Mouse (Mus musculus) neural tube, embryonic 11.5 days (tissue): Measurements from ENCODE around the gene Rfesd. TPM values are rescaled to one million over a fixed set of nuclear protein-coding genes. Genes with fewer than 3 reads are reported as not detected.

ENCODE experiments used
- ATAC-seq: fragments of 200-750 bp; cut with Nextera tagmentation; 2 replicates; pipeline ENCODE4 v1.8.0; 2017; ENCODE audit warnings: moderate number of reproducible peaks, mild to moderate bottlenecking, moderate TSS enrichment, moderate library complexity; ENCODE audit not compliant: insufficient read depth, low FRiP score, low TSS enrichment
- DNase-seq: peaks from one replicate; pipeline ENCODE4 v3.0.0-alpha.2; 2015; ENCODE audit warnings: low spot score
- H3K27ac ChIP-seq: fragments of 300-500 bp; sonication (generic); 2 replicates; pipeline ENCODE4 v1.5.1; 2014; ENCODE audit warnings: low read depth, mild to moderate bottlenecking, low read length
- H3K27me3 ChIP-seq: fragments of 300-500 bp; sonication (generic); 2 replicates; pipeline ENCODE4 v1.6.1; 2014; ENCODE audit warnings: mild to moderate bottlenecking, low read length, mixed read lengths; ENCODE audit not compliant: control insufficient read depth, insufficient read depth
- H3K36me3 ChIP-seq: fragments of 300-500 bp; sonication (generic); 2 replicates; pipeline ENCODE4 v1.6.1; 2014; ENCODE audit warnings: mild to moderate bottlenecking, low read length, moderate library complexity, mixed read lengths; ENCODE audit not compliant: control insufficient read depth, insufficient read depth
- H3K4me1 ChIP-seq: fragments of 300-500 bp; sonication (generic); 2 replicates; pipeline ENCODE4 v1.6.1; 2014; ENCODE audit warnings: low read length, mixed read lengths; ENCODE audit not compliant: control insufficient read depth, insufficient read depth
- H3K4me2 ChIP-seq: fragments of 300-500 bp; sonication (generic); 2 replicates; pipeline ENCODE4 v1.6.1; 2014; ENCODE audit warnings: low read depth, mild to moderate bottlenecking, moderate library complexity
- H3K4me3 ChIP-seq: fragments of 300-500 bp; sonication (generic); 2 replicates; pipeline ENCODE4 v1.5.1; 2014; ENCODE audit warnings: low read depth, low read length
- H3K9ac ChIP-seq: fragments of 300-500 bp; sonication (generic); 2 replicates; pipeline ENCODE4 v1.6.1; 2014; ENCODE audit warnings: mild to moderate bottlenecking, low read length
- H3K9me3 ChIP-seq: fragments of 300-500 bp; sonication (generic); 2 replicates; pipeline ENCODE4 v1.6.1; 2016; ENCODE audit warnings: low read length; ENCODE audit not compliant: control insufficient read depth
- WGBS: fragments of 180-500 bp; shearing (Covaris S2); extraction: QIAGEN DNeasy Blood & Tissue Kit; methylation state at CpG from one replicate; pipeline ENCODE4 v1.1.7; 2014; 5-methylcytosine and 5-hydroxymethylcytosine counted together
- polyA plus RNA-seq: library from polyadenylated mRNA; unstranded; fragments of >200 nt; fragmentation: Nextera tagmentation; extraction: Ambion mirVana; gene quantifications from 2 replicates; pipeline ENCODE4 v1.2.1, GENCODE M21; 2014

The Rfesd gene
- polyA plus RNA-seq: 14.8 and 16.7 TPM in 2 replicates

GRCm38 (mm10) chr13:76017974-76018843 lies at the start of gene Rfesd:
TSS of gene Rfesd (minus strand) at chr13:76018719.
- peak; percentile 99 for DNase-seq
- Histone ChIP-seq H3K27me3 (no peaks in the 10 kb centered on the region), H3K4me2 (peak within 1 kb of the TSS; percentile 59), H3K4me3 (peak within 1 kb of the TSS; percentile 78), H3K9ac (peak within 1 kb of the TSS; percentile 93), H3K36me3 (no peaks in the 10 kb centered on the region), H3K9me3 (no peaks in the 10 kb centered on the region), H3K4me1 (peaks cover 3% of the 10 kb centered on the region; the same call in 1 of the 2 replicates), H3K27ac (peak within 1 kb of the TSS; percentile 89)
- WGBS: 2% methylated on average over 50 of the region's 50 CpGs
- peak; percentile 99 for ATAC-seq

- no peak; the same call in 1 of the 2 replicates for ATAC-seq
- H3K36me3 ChIP-seq: no peaks in the 10 kb centered on the region
Measured at GRCm38 (mm10) chr13:76064363-76064945, 45.9 kb upstream of the Rfesd start.

GRCm38 (mm10) chr13:76063548-76063947 lies 45.0 kb upstream of the Rfesd start:
- no peak for ATAC-seq
- no peaks in the 10 kb centered on the region for H3K27me3 ChIP-seq
- 90% methylated on average over 4 of the region's 4 CpGs for WGBS
- H3K36me3 ChIP-seq: no peaks in the 10 kb centered on the region
- no peaks in the 10 kb centered on the region for H3K4me1 ChIP-seq
- H3K27ac ChIP-seq: no peak overlapping the region
- H3K4me2 ChIP-seq: no peak overlapping the region
- no peak overlapping the region for H3K9ac ChIP-seq
- no peaks in the 10 kb centered on the region for H3K9me3 ChIP-seq
- H3K4me3 ChIP-seq: no peak overlapping the region
- no peak for DNase-seq

More at GRCm38 (mm10) chr13:76064363-76064945, 45.9 kb upstream of the Rfesd start:
- Histone ChIP-seq H3K9me3 (no peaks in the 10 kb centered on the region), H3K27me3 (no peaks in the 10 kb centered on the region), H3K4me3 (no peak overlapping the region), H3K27ac (no peak overlapping the region), H3K4me1 (no peaks in the 10 kb centered on the region), H3K4me2 (no peak overlapping the region), H3K9ac (no peak overlapping the region)
- 81% methylated on average over 13 of the region's 13 CpGs for WGBS
- DNase-seq: no peak

GRCm38 (mm10) chr13:76062569-76062968 lies 44.0 kb upstream of the Rfesd start:
- H3K9ac ChIP-seq: no peak overlapping the region
- H3K4me3 ChIP-seq: no peak overlapping the region
- ATAC-seq (no peak), DNase-seq (no peak)
- 93% methylated on average over 3 of the region's 3 CpGs for WGBS
- no peak overlapping the region for H3K27ac ChIP-seq
- H3K36me3 ChIP-seq: no peaks in the 10 kb centered on the region
- peaks cover 2% of the 10 kb centered on the region for H3K27me3 ChIP-seq
- no peaks in the 10 kb centered on the region for H3K4me1 ChIP-seq
- no peaks in the 10 kb centered on the region for H3K9me3 ChIP-seq
- H3K4me2 ChIP-seq: no peak overlapping the region

GRCm38 (mm10) chr13:76062126-76062525 lies 43.6 kb upstream of the Rfesd start:
- H3K9ac ChIP-seq: no peak overlapping the region
- ATAC-seq: no peak
- 93% methylated on average over 3 of the region's 3 CpGs for WGBS
- no peaks in the 10 kb centered on the region for H3K36me3 ChIP-seq
- H3K4me2 ChIP-seq: no peak overlapping the region
- DNase-seq: no peak
- no peaks in the 10 kb centered on the region for H3K9me3 ChIP-seq
- H3K4me3 ChIP-seq: no peak overlapping the region
- peaks cover 5% of the 10 kb centered on the region for H3K27me3 ChIP-seq
- no peak overlapping the region for H3K27ac ChIP-seq
- no peaks in the 10 kb centered on the region for H3K4me1 ChIP-seq

- Histone ChIP-seq H3K27ac (no peak overlapping the region), H3K4me2 (no peak overlapping the region), H3K4me1 (peaks cover 4% of the 10 kb centered on the region; the same call in 1 of the 2 replicates), H3K9ac (no peak overlapping the region), H3K9me3 (no peaks in the 10 kb centered on the region), H3K4me3 (no peak overlapping the region), H3K36me3 (no peaks in the 10 kb centered on the region), H3K27me3 (peaks cover 24% of the 10 kb centered on the region)
- DNase-seq: no peak
- no peak for ATAC-seq
- WGBS: 89% methylated on average over 4 of the region's 4 CpGs
Measured at GRCm38 (mm10) chr13:76059591-76059990, 41.1 kb upstream of the Rfesd start.

- no peak for ATAC-seq
- H3K4me1 ChIP-seq: peaks cover 4% of the 10 kb centered on the region; the same call in 1 of the 2 replicates
- H3K27me3 ChIP-seq: peaks cover 27% of the 10 kb centered on the region
- no peak overlapping the region for H3K4me3 ChIP-seq
- H3K27ac ChIP-seq: no peak overlapping the region
- H3K9ac ChIP-seq: no peak overlapping the region
- 64% methylated on average over 10 of the region's 10 CpGs for WGBS
- no peak for DNase-seq
- no peaks in the 10 kb centered on the region for H3K9me3 ChIP-seq
- no peaks in the 10 kb centered on the region for H3K36me3 ChIP-seq
- H3K4me2 ChIP-seq: peak overlapping the region; percentile 98; the same call in 1 of the 2 replicates
Measured at GRCm38 (mm10) chr13:76057267-76058069, 38.9 kb upstream of the Rfesd start.

- DNase-seq (no peak), ATAC-seq (0 out of 2 replicates have a peak, but pooled peaks have one; percentile 3)
- Histone ChIP-seq H3K4me2 (peak within 1 kb of the TSS; percentile 98), H3K27me3 (peaks cover 27% of the 10 kb centered on the region), H3K4me3 (peak within 1 kb of the TSS; percentile 45), H3K9me3 (no peaks in the 10 kb centered on the region), H3K36me3 (no peaks in the 10 kb centered on the region), H3K4me1 (peaks cover 4% of the 10 kb centered on the region; the same call in 1 of the 2 replicates), H3K9ac (peak within 1 kb of the TSS; percentile 44), H3K27ac (no peak within 1 kb of the TSS)
- 15% methylated on average over 10 of the region's 10 CpGs for WGBS
Measured at GRCm38 (mm10) chr13:76056896-76057266, 38.4 kb upstream of the Rfesd start, which contains the start of gene Gpr150. TSS of gene Gpr150 (minus strand) at chr13:76056996.
